Mouse (Mus musculus) kidney, postnatal 14 days (tissue): ENCODE data around the gene Eps8l2.
"Not testable (repeated sequence)": the region's sequence is repeated elsewhere in the genome, so short reads cannot be mapped to it uniquely, and the experiment has no call there.

Experiments used
- DNase-seq: peaks from one replicate; pipeline ENCODE4 v3.0.0; 2022; ENCODE audit warnings: mixed read lengths

Eps8l2 gene

DNA sequence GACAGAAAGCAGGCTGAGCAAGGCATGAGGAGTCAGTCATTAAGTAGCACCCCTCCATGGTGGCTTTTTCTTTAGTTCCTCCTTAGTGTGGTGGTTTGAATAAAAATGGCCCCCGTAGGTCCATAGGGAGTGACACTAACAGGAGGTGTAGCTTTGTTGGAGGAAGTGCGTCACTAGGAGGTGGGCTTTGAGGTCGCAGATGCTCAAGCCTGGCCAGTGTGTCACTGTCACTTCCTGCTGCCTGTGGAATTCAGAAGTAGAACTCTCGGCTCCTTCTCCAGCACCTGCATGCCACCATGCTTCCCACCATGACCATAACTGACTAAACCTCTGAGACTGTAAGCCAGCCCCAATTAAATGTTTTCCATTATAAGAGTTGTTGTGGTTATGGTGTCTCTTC lies 28.7 kb downstream of the Eps8l2 start:
- no peak for DNase-seq

DNA sequence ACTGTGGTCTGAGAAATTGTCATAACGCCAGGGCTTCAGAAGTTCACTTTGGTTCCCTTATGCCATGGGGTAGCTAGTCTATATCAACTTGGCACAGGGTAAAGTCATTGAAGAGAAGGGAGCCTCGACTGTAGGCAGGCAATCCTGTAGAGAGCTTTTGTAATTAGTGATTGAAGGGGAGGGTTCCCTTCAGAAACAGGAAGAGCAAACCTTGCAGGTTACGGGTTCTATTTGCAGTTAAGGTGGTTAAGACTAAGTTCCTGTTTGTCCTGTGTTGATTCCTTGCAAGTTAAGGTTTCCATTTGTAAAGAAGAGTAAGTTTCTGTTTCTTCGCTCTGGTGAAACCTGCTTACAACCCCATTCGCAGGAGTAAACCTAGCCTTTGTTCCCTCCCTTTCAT lies 31.2 kb downstream of the Eps8l2 start:
- DNase-seq, result no peak

DNA sequence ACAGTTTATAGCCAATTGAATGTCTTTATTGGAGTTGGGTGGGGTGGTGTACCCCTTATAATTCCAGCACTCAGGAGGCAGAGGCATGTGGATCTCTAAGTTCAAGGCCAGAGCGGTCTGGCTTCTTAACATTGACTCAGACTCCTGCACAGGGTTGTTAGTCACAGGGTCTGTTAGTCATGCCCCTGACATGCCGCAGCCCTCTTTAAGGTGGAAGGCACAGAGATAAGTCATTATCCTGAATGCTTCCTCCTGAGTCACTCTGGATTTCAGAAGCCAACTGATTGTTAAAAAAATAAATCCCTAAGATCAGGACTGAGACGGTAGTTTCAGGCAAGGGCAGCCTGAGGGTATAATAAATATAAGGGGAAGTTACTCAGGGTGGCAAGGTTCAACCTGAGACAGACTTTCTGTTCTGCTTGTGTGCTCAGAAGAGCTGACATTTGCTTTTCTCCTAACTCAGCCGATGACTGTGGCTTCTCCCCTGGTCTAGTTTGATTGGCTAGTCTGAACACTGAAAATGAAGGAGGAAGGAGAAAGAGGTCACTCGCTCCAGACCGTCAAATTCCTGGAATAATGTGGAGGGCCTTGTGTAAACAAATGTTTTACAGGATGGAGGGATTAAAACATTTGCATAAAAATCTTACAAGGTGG lies 33.4 kb downstream of the Eps8l2 start:
- peak; percentile 43 for DNase-seq

DNA sequence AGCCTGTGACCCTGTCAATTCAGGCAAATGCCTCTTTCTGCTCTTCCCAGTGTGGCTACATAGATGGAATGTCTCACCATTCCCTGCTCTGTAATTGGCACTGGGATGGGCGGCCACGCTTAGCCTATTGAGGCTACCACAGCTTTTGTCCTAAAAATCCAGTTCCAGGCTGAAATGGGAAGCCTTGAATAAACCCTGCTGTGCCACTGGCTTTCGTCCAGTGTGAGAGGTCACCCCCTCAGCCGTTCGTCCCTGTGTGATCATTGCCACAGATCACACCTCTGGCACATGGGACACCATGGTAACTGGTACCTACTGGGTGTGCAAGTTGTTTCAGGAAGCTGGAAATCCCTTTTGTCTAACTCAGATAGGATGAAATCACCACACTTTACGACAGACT lies 34.9 kb downstream of the Eps8l2 start:
- DNase-seq, result no peak

DNA sequence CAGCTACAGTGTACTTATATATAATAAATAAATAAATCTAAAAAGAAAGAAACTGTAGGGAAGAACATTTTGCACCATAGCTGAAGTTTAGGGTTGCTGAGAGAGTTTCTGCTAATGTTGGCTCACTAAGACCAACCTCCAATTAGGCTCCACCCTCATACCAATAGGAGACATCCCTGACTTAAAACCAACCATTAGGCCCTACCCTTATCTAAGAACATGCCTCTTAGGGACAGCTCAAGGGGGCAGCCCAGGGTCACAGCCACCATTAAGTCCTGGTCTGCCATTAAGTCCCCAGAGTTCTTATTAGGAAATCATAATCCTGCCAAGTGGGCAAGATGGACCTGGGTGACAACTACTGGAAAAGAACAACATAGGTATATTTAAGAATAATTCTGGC lies 35.7 kb downstream of the Eps8l2 start:
- DNase-seq, result no peak

DNA sequence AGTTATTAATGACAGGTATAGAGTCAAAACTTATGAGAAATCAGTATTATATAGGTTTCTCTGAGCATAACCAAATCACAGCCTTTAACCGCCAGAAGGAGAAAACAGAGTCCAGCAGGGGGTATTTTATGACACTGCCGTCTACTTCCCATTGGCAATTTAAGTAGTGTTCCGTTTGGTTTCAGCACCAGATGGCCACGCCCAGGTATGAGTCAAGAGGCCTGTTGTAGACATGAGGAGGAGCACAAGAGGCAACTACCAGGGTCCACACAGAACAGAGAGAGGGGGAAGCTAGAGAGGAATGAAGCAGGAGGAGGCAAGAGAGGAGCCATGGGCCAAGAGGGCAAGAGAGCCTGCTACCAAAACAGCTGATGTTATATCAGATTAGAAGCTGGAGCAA lies 40.9 kb downstream of the Eps8l2 start:
- DNase-seq, result no peak

DNA sequence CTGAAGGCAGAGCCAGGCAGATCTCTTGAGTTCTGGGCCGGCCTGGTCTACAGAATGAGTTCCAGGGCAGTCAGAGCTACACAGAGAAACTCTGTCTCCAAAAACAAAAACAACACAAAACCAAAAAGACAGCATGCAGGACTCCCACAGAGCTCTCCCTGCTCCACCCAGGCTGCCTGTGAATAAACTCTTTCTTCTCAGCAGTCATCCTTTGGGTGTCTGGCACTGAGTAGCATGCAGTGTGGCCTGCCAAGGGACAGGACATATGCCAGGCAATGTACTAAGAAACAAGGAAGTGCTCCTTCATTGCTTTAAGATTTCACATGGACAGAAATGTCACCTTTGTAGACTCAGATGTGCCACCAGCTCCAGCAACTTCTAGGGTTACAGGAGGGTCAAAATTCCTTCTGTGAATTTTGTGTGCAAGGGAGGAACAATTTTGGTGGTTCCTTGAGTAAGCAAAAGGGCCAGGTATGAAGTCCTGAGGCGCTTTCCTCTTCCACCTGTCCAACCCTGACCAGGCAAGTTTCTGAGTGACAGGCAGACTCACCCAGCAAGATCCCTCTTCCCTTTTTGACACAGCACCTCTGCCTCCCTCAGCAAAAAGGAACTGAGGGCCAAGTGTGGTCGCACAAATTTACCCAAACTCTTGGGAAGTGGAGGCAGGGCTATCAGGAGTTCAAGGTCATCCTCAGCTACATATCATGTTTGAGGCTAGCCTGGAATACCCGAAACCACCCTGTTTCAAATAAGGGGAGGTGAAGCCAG lies 42.6 kb downstream of the Eps8l2 start:
- no peak for DNase-seq

DNA sequence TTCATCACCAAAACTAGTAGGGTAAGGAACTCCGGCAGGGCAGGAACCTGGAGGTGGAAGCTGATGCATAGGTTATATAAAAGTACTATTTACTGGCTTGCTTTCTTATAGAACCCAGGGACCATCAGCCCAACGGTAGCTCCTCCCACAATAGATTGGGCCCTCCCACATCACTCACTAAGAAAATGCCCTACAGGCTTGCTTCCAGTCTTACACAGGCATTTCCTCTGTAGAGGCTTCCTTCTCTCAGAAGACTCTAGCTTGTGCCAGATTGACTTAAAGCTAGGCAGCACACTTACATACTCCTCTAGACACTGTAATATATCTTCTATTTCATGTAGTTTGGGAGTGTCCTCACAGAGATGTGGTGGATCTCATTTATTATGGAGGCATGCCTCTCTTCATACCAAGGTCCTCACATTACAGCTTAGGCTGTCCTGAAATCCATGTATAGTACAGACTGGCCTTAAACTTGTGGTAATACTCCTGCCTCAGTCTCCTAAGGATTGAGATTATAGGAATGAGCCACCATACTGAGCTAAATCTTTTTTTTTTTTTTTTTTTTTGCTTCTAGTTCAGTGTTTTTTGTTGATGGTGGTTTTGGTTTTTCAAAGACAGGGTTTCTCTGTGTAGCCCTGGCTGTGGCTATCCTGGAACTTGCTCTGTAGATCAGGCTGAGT lies 49.3 kb downstream of the Eps8l2 start:
- no peak for DNase-seq

DNA sequence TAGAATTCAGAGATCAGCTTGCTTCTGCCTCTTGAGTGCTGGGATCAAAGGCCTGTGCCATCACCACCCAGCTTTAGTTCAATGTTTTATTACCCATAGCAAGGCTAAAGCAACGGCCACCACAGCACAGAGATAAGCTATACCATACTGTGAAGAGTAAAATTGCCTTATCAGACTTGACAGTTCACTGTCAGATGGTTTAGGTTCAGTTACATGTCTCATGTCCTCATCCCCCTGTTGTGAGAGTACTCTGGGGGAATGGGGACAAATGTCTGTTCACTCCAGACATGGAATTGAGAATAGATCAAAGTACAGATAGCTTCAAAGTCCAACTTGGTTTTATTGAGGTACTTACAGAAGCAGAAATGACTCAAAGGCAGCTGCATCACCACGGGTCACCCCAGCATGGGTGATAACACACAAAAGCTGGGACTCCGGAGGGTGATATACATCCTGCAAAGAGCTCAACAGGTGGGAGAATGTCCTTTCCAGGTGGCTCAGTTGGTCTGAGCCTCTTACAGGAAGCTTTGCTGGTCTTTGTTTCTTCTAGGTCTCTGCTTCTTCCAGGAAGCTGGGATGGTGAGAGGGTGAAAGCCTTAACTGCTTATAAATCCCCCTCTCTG lies 49.9 kb downstream of the Eps8l2 start:
- DNase-seq, result no peak

DNA sequence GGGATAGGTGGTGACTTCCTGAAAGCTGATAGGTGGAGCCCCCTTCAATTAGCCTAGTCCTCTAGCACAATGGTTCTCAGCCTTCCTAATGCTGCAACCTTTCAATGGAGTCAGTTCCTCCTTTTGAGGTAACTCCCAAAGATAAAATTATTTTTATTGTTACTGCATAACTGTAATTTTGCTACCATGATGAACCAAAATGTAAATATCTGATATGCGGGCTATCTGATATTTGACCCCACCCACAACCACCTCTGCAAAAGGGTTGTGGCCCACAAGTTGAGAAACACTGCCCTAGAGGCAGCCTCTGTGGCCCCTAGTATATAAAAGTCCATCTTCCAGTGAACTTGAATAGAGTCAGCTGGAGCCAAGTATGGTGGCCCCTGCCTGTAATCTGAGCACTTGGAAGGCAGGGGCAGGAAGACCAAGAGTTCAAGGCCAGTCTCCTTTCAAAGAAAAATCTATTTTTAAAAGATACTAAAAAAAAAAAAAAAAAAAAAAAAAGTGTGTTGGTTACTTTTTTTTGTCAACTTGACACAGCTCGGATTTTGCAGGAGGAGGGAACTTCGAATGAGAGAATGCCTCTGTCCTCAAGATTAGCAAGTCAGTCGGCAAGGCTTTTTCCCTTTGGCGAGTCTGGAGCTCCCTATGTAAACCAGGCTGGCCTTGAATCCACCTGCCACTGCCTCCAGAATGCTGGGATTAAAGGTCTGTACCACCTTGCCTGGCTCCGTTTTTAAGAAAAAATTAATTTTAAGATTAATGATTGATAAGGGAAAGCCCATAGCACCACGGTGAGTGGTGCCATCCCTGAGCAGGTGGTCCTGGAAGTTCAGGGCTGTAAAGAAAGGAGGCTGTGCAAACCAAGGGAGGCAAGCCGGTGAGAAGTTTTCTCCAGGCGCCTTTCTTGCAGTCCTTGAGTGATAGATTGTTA lies 51.9 kb downstream of the Eps8l2 start:
- peak; percentile 33 for DNase-seq

DNA sequence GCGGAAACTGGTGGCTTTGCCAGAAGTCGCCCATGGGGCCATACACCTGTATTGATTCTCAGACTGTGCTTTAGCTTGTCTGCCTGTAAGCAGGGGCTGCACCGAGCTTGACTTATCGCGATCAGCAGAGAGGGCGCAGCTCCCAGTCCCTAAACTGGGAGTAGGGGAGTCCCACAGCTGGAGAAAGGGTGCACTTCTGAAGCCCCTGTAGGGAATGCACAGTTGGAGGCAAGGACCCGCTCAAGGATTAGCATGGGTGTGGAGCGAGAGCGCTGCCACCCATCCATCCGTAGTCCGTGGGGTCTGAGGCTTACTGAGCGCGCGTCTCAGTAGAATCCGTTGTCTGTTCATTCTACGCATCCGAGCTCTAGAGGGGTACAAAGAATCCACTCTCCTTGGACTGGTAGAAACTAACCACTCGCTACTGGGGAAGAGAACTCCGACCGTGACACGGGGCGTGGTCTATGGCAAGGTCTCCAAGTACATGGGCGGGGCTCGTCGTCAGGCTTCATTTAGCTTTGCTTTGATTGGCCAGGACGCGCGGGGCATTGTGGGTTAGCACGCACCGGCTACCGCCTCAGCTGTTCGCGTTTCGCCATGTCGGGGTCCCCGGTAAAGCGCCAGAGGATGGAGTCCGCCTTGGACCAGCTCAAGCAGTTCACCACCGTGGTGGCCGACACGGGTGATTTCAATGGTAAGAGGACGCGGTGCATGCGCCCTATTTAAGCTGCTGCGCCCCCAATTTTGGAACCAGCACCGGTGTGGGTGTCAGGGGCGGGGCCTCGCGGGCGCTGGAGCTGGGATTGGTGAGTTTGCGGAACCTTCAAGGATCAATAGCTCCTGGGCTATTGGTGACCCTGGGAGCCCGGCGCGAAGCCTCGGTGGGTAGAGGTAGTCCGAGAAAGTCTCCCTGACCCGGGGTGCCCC lies 53.2 kb downstream of the Eps8l2 start, which contains the start of gene Taldo1:
Gene Taldo1, plus strand, starts transcription at position 575 of the 927 bp plus-strand sequence.
- DNase-seq, result peak; percentile 98

DNA sequence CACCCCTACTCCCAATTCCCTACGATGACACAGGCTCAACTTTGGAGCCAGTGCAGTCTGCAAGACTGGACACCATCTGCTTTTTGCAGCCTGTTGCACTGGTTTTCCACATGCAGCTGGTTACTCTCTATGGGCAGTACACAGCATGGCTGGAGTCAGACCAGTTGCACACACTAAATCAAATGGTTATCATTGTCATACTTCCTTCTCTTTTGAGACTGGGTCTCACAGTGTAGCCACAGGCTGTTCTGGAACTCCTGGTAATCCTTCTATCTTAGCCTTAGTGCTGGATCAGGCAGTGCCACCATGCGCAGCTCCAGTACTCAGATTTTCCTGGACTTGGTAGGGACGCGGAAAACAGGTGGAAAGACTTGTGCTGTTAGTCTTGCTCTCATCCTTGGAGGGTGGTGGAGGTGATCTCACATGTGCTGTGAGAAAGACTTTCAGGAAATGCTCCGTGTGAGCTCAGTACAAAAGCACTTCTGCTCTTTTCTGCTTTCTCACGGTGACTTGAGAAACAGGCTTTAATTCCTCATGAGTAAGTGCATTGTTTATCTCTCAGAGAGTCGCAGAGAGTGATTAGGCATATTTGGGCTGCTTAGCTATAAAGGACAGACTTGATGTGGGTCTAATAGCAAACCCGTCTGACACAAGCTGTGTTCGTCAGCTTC lies 54.0 kb downstream of the Eps8l2 start:
- no peak for DNase-seq

DNA sequence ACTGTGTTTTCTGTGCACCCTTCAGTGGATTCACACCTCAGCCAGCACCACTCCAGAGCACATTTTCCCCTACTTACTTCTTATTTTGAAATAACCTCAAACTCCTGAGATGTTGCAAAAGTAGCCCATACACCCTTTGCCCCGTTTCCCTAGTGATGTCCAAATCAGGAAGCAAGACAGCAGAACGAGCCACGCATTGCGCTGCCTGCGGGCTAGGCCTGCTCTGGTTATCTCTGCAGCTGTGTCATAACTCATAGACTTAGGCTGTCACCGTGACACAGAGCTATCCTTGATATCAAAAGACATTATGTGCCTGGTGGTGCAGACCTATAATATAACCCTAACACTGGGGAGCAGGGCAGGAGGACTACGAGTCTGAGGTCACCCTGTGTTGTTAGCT lies 55.5 kb downstream of the Eps8l2 start:
- DNase-seq, result no peak

DNA sequence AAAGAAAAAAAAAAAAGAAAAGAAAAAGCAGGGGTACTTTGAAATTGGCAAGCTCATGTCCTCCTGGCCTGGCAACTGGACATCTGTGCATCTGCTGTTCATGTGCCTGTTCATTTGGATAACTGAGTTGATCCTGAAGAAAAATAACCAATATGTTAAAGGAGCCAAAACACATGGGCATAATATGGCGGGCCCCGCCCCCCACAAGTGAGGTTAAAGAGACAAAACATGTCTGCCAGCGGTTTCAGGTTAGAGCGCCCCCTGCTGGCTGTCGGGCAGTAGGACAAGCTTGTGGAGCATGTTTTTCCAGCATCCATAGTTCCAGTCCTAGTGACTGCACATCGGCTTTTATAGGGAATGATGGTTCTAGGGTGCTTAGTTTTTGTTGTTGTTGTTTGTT lies 56.1 kb downstream of the Eps8l2 start:
- peak; percentile 72 for DNase-seq

DNA sequence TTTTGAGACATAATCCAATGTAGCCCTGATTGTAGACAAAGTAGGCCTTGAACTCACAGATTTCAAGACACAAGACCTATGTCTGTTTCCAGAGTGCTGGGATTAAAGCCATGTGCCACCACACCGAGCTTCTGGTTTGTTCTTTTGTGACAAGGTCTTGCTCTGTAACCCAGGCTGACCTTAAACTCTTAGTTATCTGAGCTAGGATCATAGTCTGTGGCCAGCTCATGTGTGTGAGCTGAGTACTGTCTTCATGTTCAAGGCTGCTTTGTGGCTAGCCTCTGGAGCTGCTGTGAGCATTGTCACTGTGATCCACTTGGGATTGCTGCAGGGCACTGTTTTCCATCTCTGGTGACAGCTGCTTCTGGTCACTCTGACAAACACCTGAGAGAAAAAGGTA lies 56.7 kb downstream of the Eps8l2 start:
- no peak for DNase-seq

DNA sequence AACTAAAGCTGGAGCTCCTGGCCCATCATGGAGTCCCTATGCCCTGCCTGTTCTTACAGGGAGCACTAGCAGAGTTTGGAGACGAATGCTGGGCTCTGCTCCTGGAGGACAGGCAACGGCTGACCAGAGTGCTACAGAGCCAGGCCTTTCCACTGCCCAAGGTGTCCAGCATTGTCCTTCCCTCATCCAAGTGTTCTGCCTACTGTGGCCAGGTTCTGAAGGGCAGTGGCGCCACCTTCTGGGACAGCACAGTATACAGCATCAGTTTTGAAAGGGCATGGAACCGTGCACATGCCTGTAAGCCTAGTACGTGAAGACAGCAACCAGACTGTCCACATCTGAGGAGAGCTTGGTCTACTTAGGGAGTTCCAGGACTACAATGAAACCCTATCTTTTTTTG lies 64.6 kb downstream of the Eps8l2 start:
- DNase-seq, result peak; percentile 67

DNA sequence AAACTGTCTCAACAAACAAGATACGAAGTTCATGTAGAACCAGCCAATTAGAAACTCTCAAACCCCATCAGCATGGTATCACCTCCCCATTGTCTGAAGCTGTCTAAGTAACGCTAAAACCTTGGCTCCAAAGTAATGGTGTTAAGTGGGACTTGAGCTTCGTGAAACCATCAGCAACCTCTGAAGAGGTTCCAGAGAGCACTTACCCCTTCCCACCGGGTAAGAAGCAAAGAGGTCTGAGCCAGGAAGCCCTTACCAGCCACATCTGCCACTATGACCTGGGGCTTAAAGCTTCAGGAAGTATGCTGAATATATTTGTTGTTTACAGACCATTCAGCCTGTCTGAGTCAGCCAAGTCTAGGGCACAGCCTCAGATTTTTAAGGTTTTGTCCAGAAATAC lies 66.8 kb downstream of the Eps8l2 start:
- DNase-seq, result no peak

DNA sequence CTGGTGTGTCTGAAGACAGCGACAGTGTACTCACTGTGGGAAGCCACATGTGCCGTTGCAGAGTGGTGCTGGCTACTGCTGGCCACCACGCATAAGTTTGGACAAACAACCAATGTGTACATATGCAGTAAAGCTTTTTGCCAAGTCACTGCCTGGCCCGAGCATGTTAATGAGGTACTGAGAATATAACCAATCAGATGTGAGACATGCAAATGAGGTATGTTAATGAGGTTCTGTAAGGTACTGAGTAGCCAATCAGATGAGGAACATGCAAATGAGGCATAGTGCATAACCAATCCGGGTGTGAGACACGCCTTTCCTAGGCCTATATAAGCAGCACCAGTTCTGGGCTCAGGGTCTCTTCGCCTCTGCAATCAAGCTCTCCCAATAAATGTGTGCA lies 69.0 kb downstream of the Eps8l2 start:
- DNase-seq, result not testable (repeated sequence)

DNA sequence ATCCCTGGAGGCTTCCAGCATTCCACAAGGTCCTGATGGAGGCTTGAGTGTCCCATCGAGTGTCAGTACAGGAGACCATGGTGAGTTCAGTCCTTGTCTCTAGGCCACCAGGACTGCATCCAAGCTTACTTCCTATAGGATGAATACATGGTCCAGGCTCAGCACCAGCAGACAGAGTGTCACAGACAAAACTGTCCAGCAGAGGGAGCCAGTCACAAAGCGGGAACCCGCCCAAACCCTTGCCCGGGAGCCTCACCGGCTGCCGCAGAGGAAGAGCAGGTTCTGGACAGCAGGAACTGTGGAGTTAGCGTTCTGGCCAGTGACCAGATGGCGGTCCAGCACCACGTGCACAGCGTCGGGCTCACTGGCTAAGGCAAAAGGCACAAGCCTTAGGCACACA lies 70.2 kb downstream of the Eps8l2 start:
- peak; percentile 89 for DNase-seq

DNA sequence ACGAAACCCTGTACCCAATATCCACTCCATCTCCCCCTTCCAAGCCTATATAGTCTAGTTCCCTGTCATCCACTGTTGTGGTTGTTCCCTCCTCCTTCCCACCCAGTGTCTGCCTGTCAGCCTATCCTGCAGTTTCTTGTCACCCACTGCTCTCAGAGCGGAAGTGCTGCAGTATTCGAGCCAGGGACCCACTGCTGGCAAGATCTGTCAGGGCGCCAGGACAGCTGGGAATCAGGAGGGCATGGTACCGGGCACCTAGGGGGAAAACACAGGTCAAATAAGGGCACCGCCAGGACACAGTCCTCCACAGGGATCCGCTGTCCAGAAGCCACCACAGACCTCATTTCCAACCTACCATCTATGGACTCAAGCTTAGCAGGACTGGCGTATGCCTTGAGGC lies 72.0 kb downstream of the Eps8l2 start:
- DNase-seq, result no peak

DNA sequence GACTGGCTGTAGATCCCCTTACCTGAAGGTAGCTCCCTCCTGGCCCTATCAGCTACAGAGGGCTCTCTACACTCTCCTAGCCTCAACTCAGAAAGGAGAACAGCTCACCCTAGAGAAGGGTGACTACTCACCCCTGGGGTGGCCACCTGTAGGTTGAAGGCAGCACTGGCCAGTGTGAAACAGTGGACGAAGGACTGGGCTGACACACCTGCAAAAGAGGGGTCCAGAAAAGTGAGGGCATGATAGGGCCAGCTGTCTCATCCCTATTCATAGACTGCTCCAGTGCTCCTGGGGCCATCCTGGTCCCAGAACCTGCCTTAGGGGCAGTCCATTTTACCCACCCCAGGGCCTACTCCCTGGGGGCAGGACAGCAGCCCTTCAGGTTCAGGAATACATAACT lies 73.0 kb downstream of the Eps8l2 start:
- no peak for DNase-seq
